Mouse (Mus musculus): ENCODE data around the gene Ubash3a.

- TF ChIP-seq CTCF (IDR thresholded peaks at IDR 0.05; ENCODE audit: low read depth) (no peak), EP300 (IDR thresholded peaks at IDR 0.05; ENCODE audit: low read depth) (no peak)
These were observed 8.6 kb downstream of the Ubash3a start for GRCm38 (mm10) chr17:31216068-31216955.

Data from liver, embryonic 14.5 days (tissue).